Mouse (Mus musculus) forebrain, postnatal 0 days (tissue): ENCODE measurements around the gene Pom121. TPM values are rescaled to one million over a fixed set of nuclear protein-coding genes. Genes with fewer than 3 reads are reported as not detected.

Source experiments
- ATAC-seq: fragments of 200-750 bp; cut with Nextera tagmentation; 2 replicates; pipeline ENCODE4 v1.8.0; 2017; ENCODE audit warnings: mild to moderate bottlenecking, moderate library complexity
- DNase-seq: peaks from one replicate; pipeline ENCODE4 v3.0.0-alpha.2; 2015
- H3K27ac ChIP-seq: fragments of 300-500 bp; sonication (generic); 2 replicates; pipeline ENCODE4 v1.5.1; 2014; ENCODE audit warnings: low read depth, mild to moderate bottlenecking, antibody characterized with exemption, low read length, moderate library complexity, mixed read lengths
- H3K27me3 ChIP-seq: fragments of 300-500 bp; sonication (generic); 2 replicates; pipeline ENCODE4 v1.6.1; 2014; ENCODE audit warnings: mild to moderate bottlenecking, low read length, mixed read lengths; ENCODE audit not compliant: insufficient read depth
- H3K36me3 ChIP-seq: fragments of 300-500 bp; sonication (generic); 2 replicates; pipeline ENCODE4 v1.6.1; 2014; ENCODE audit warnings: mild to moderate bottlenecking, moderate library complexity; ENCODE audit not compliant: insufficient read depth
- H3K4me1 ChIP-seq: fragments of 300-500 bp; sonication (generic); 2 replicates; pipeline ENCODE4 v1.6.1; 2014; ENCODE audit warnings: antibody characterized with exemption; ENCODE audit not compliant: insufficient read depth
- H3K4me2 ChIP-seq: fragments of 300-500 bp; sonication (generic); 2 replicates; pipeline ENCODE4 v1.6.1; 2014; ENCODE audit warnings: low read depth, mild to moderate bottlenecking, moderate library complexity
- H3K4me3 ChIP-seq: fragments of 300-500 bp; sonication (generic); 2 replicates; pipeline ENCODE4 v1.5.1; 2014; ENCODE audit warnings: low read depth, low read length, mixed read lengths
- H3K9ac ChIP-seq: fragments of 300-500 bp; sonication (generic); 2 replicates; pipeline ENCODE4 v1.6.1; 2014; ENCODE audit warnings: mild to moderate bottlenecking
- H3K9me3 ChIP-seq: fragments of 300-500 bp; sonication (generic); 2 replicates; pipeline ENCODE4 v1.6.1; 2016; ENCODE audit warnings: low read length
- CTCF ChIP-seq: sonication (generic); IDR thresholded peaks from 2 replicates; pipeline ENCODE4 v1.5.1; 2016; ENCODE audit warnings: antibody characterized with exemption, control low read depth, low read depth
- WGBS: fragments of 180-500 bp; shearing (Covaris S2); extraction: QIAGEN DNeasy Blood & Tissue Kit; methylation state at CpG from one replicate; pipeline ENCODE4 v1.1.7; 2014; 5-methylcytosine and 5-hydroxymethylcytosine counted together
- microRNA-seq, 2 experiments: library from miRNA; unstranded; fragments of <30 nt; microRNA quantifications; one replicate each; pipeline ENCODE4; 2016
- polyA plus RNA-seq: library from polyadenylated mRNA; unstranded; fragments of >200 nt; fragmentation: Nextera tagmentation; extraction: Ambion mirVana; gene quantifications from 2 replicates; pipeline ENCODE4 v1.2.1, GENCODE M21; 2015
- total RNA-seq: library from RNA; depleted of rRNA; stranded (reverse); fragments of >200 nt; gene quantifications from 2 replicates; pipeline ENCODE4 v1.2.3, GENCODE M21; 2014; rRNA removed

Pom121 gene
- total and polyA plus RNA-seq, 2 experiments from 2014 or later = 8.1 to 9.9 TPM

GRCm38 (mm10) chr5:135331161-135331560 lies 63.2 kb downstream of the Pom121 start:
- no peaks in the 10 kb centered on the region for H3K4me1 ChIP-seq
- H3K27ac ChIP-seq = no peak overlapping the region
- no peaks in the 10 kb centered on the region for H3K9me3 ChIP-seq
- H3K9ac ChIP-seq = no peak overlapping the region
- WGBS = 85% methylated on average over 6 of the region's 6 CpGs
- no peak for ATAC-seq
- H3K36me3 ChIP-seq = no peaks in the 10 kb centered on the region
- no peak overlapping the region for H3K4me2 ChIP-seq
- no peak for DNase-seq
- TF ChIP-seq CTCF = no peak
- no peaks in the 10 kb centered on the region for H3K27me3 ChIP-seq
- H3K4me3 ChIP-seq = no peak overlapping the region

GRCm38 (mm10) chr5:135330201-135330600 lies 64.1 kb downstream of the Pom121 start:
- Histone ChIP-seq H3K9me3 (no peaks in the 10 kb centered on the region), H3K4me2 (no peak overlapping the region), H3K4me3 (no peak overlapping the region), H3K36me3 (no peaks in the 10 kb centered on the region), H3K27me3 (no peaks in the 10 kb centered on the region), H3K27ac (no peak overlapping the region), H3K9ac (no peak overlapping the region), H3K4me1 (no peaks in the 10 kb centered on the region)
- ATAC-seq = no peak
- WGBS = 80% methylated on average over 5 of the region's 5 CpGs
- TF ChIP-seq CTCF = no peak
- no peak for DNase-seq

GRCm38 (mm10) chr5:135329471-135329870 lies 64.9 kb downstream of the Pom121 start:
- ATAC-seq (no peak), DNase-seq (no peak)
- TF ChIP-seq CTCF = no peak
- Histone ChIP-seq H3K9me3 (no peaks in the 10 kb centered on the region), H3K4me1 (no peaks in the 10 kb centered on the region), H3K27ac (no peak overlapping the region), H3K36me3 (no peaks in the 10 kb centered on the region), H3K4me2 (no peak overlapping the region), H3K27me3 (no peaks in the 10 kb centered on the region), H3K4me3 (no peak overlapping the region), H3K9ac (no peak overlapping the region)
- 83% methylated on average over 4 of the region's 4 CpGs for WGBS

Small RNA genes lying within 50 kb of the gene (microRNA-seq; reads per million reads assigned to microRNA genes)
- gene Mir7033 = 0.49 to 1.5 reads per million in 2 experiments

Other genes with a start within 250 kb of the Pom121 start
- 13.5 and 35.2 TPM in 2 replicates for gene Tbl2, start 244.9 kb downstream of the Pom121 start, total RNA-seq
- gene Tbl2, start 244.9 kb downstream of the Pom121 start, polyA plus RNA-seq = 9.2 and 12.0 TPM in 2 replicates
- gene Bcl7b, start 226.3 kb downstream of the Pom121 start, total RNA-seq = 30.3 and 31.4 TPM in 2 replicates
- gene Bcl7b, start 226.3 kb downstream of the Pom121 start, polyA plus RNA-seq = 42.6 TPM in 2 replicates
- 44.4 and 51.6 TPM in 2 replicates for gene Baz1b, start 207.3 kb downstream of the Pom121 start, total RNA-seq
- 11.1 and 15.0 TPM in 2 replicates for gene Baz1b, start 207.3 kb downstream of the Pom121 start, polyA plus RNA-seq
- 16.5 and 19.7 TPM in 2 replicates for gene Fzd9, start 143.3 kb downstream of the Pom121 start, total RNA-seq
- gene Fzd9, start 143.3 kb downstream of the Pom121 start, polyA plus RNA-seq = 14.2 and 16.6 TPM in 2 replicates
- gene Fkbp6, start 44.5 kb downstream of the Pom121 start, total RNA-seq = not detected in 2 replicates
- gene Fkbp6, start 44.5 kb downstream of the Pom121 start, polyA plus RNA-seq = 0.18 TPM in 1 of 2 replicates, not detected in the other
- not detected in 2 replicates for gene Trim50, start 41.3 kb downstream of the Pom121 start, total RNA-seq
- gene Trim50, start 41.3 kb downstream of the Pom121 start, polyA plus RNA-seq = not detected in 2 replicates
- 20.2 and 29.5 TPM in 2 replicates for gene Nsun5, start 24.6 kb downstream of the Pom121 start, total RNA-seq
- 19.5 and 20.4 TPM in 2 replicates for gene Nsun5, start 24.6 kb downstream of the Pom121 start, polyA plus RNA-seq
- gene Hip1, start 150.6 kb upstream of the Pom121 start, total RNA-seq = 73.6 and 91.1 TPM in 2 replicates
- gene Hip1, start 150.6 kb upstream of the Pom121 start, polyA plus RNA-seq = 12.9 and 22.5 TPM in 2 replicates
- gene Ccl26, start 169.0 kb upstream of the Pom121 start, total RNA-seq = not detected in 2 replicates
- gene Ccl26, start 169.0 kb upstream of the Pom121 start, polyA plus RNA-seq = not detected in 2 replicates
- 0.62 and 2.4 TPM in 2 replicates for gene Ccl24, start 178.5 kb upstream of the Pom121 start, total RNA-seq
- gene Ccl24, start 178.5 kb upstream of the Pom121 start, polyA plus RNA-seq = 2.4 and 2.7 TPM in 2 replicates
- 16.5 and 19.0 TPM in 2 replicates for gene Rhbdd2, start 238.1 kb upstream of the Pom121 start, total RNA-seq
- 97.4 and 120 TPM in 2 replicates for gene Rhbdd2, start 238.1 kb upstream of the Pom121 start, polyA plus RNA-seq